Mouse (Mus musculus): ENCODE measurements around the gene Mknk2. TPM values are rescaled to one million over a fixed set of nuclear protein-coding genes. Genes with fewer than 3 reads are reported as not detected.

The Mknk2 gene
- polyA plus RNA-seq, 1 experiment from 2014 or later = 122 TPM

DNA sequence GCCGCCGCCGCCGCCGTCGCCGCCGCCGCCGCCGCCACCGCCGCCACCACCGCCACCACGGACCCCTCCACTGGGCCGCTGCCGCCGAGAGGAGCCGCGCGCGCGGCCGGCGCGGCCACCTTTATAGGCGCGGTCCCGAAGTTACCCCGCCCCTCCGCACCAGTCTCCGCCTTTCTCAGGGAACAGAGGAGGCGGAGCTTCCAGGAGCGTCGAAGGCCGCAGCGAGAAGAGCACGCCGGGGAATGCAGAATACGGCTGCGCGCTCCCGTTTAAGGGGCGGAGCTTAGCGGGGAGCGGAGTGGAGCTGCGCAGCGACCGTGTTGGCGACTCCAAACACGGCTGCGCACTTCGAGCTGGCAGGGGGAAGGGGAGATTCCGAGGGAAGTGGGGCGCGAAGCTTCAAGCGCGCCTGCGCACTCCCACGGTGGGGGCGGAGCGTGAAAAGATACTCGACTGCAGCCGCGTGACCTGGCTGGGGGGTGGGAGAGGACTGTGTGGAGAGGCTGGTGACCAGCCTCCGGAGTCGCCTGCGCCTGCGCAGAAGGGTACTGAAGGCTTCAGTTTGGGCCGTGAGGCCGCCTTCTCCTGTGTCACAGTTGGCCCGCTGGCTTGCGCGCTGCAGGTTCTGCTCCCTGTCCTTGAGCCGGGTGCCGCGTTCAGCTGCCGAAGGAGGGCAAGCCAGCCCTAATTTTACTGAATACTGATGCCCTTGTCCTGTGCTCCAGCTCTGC is 1.5 kb downstream of the Mknk2 start:
- WGBS = under 1% methylated on average over 63 of the region's 78 CpGs
- peaks cover 60% of the 10 kb centered on the region for H3K4me1 ChIP-seq (replicated peaks)

DNA sequence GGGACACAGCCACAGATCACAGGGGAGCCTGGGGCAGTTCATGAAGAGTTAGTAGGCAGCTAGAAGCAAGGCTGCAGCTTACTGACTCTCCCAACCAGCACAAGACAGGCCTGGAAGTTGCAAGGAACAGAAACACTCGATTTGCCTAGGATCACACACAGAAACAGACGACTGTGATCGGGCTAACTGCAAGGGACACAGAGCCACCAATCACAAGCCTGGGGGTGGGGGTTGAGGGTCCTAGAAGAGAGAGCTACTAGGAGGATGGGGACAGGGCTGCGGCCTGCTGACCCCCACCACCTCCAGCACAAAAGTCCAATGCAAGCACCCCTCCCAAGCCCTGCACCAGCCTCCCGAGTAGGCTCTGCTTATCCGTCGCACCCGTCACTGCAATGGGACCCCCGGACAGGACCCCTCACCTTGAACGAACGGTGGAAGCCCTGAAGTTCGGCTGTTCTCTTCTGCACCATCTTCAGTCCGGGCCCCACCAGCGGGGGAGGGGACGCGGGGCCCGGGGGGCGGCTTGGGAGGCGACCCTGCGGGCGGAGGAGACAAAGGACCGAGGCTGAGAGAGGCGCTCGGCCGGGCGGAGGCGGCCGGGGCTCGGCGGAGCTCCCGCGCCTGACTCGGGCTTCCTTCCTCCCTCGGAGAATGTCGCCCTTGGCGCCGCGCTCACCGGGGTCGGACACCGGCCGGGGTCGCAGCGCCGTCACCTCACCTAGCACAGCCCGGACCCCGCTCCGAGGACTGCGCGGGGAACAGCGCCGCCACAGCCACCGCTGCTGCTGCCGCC is 2.3 kb downstream of the Mknk2 start:
- H3K27me3 ChIP-seq = no peaks in the 10 kb centered on the region
- H3K27ac ChIP-seq = peak overlapping the region; percentile 86
- H3K4me2 ChIP-seq = peak overlapping the region; percentile 87
- peaks cover 60% of the 10 kb centered on the region for H3K4me1 ChIP-seq (replicated peaks)
- peak overlapping the region; percentile 98 for H3K4me3 ChIP-seq (replicated peaks)
- H3K9ac ChIP-seq (replicated peaks) = peak overlapping the region; percentile 97
- WGBS = 1% methylated on average over 33 of the region's 54 CpGs
- H3K36me3 ChIP-seq = peaks cover 36% of the 10 kb centered on the region
- no peaks in the 10 kb centered on the region for H3K9me3 ChIP-seq
- ATAC-seq (ENCODE audit: insufficient number of reproducible peaks, insufficient read depth, low FRiP score, low TSS enrichment, low read depth) = peak; percentile 16

More for the DNA sequence above, 1.5 kb downstream of the Mknk2 start:
- Histone ChIP-seq H3K9ac (replicated peaks) (peak overlapping the region; percentile 97), H3K4me2 (peak overlapping the region; percentile 87), H3K27me3 (no peaks in the 10 kb centered on the region), H3K4me3 (replicated peaks) (peak overlapping the region; percentile 98), H3K36me3 (peaks cover 28% of the 10 kb centered on the region), H3K27ac (peak overlapping the region; percentile 98), H3K9me3 (no peaks in the 10 kb centered on the region)
- ATAC-seq (ENCODE audit: insufficient number of reproducible peaks, insufficient read depth, low FRiP score, low TSS enrichment, low read depth) = peak; percentile 92

DNA sequence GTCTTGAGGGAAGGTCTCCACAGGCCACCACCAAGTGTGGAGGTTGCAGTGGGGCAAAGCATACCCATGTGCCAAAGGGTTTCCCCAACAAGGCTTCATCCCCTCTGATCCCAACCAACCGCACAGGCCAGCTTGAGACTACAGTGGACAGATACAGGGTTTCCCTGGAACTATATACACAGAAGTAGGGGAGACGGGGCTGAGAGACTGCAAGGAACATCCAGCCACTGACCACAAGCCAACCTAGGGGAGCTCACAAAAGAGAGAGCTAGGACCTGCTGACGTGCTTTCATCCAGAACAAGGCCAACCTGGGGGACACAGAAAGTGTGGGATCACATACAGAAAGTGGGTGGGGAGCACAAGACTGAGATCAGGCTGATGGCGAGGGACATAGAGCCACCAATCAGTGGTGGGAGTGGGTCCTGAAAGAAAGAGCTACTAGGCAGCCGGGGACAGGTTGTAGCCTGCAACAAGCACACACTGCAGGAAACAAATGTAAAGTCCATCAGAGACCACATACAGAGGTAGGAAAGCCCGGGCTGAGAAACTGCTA is 3.0 kb downstream of the Mknk2 start:
- Histone ChIP-seq H3K4me3 (replicated peaks) (peak overlapping the region; percentile 98), H3K36me3 (peaks cover 43% of the 10 kb centered on the region), H3K4me2 (peak overlapping the region; percentile 87), H3K9me3 (no peaks in the 10 kb centered on the region), H3K27me3 (no peaks in the 10 kb centered on the region), H3K27ac (peak overlapping the region; percentile 86), H3K9ac (replicated peaks) (peak overlapping the region; percentile 97), H3K4me1 (replicated peaks) (peaks cover 60% of the 10 kb centered on the region)
- no peak for ATAC-seq (ENCODE audit: insufficient number of reproducible peaks, insufficient read depth, low FRiP score, low TSS enrichment, low read depth)
- WGBS = 23% methylated on average over 6 of the region's 6 CpGs

DNA sequence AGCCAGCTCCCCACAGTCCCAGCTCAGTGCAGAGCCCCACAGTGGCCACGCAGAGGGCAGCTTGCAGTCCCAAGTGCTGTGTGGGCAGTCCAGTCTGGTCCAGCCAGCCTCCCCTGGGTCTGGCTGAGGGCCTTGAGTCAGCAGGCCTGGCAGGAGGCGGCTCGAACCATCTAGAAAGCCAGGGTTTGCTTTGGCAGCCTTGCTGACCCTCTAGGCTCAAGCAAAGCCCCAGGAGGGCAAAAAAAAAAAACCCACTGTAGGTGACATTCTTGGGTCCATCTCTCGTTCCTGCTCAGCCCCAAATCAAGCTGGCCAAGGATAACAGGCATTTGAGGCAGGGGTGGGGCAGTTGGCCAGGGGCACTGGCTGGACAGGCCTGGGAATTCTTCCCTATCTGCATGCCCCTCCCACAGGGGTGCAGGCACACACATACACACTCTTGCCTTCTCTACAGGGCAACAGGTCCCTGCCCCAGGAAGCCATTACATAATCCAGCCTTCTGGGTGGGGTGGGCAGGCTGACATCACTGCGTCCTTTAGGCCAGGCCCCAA is 3.7 kb downstream of the Mknk2 start:
- no peaks in the 10 kb centered on the region for H3K9me3 ChIP-seq
- H3K9ac ChIP-seq (replicated peaks) = peak overlapping the region; percentile 97; the same call in 1 of the 2 replicates
- peaks cover 58% of the 10 kb centered on the region for H3K4me1 ChIP-seq (replicated peaks)
- no peak for ATAC-seq (ENCODE audit: insufficient number of reproducible peaks, insufficient read depth, low FRiP score, low TSS enrichment, low read depth)
- H3K4me3 ChIP-seq (replicated peaks) = peak overlapping the region; percentile 98
- no peaks in the 10 kb centered on the region for H3K27me3 ChIP-seq
- 64% methylated on average over 5 of the region's 5 CpGs for WGBS
- H3K27ac ChIP-seq = peak overlapping the region; percentile 18; the same call in 1 of the 2 replicates
- peak overlapping the region; percentile 87 for H3K4me2 ChIP-seq
- H3K36me3 ChIP-seq = peaks cover 50% of the 10 kb centered on the region

DNA sequence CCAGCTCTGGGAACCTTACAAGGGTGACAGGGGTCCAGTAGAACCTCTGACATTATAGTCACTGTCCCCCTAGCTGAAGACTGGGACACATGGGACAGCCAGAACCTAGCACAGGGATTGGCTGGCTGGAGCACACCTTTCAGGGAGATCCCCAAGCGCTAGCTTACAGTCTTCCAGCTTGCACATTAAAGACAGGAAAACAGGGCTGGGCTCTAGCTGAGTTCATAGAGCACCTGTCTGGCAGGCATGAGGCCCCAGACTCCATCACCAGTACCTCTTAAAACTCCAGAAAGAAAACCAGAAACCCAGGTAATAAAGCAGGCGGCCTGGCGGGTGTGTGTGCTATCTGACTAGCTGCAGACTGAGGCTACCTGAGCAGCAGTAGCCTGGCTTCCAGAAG is 4.2 kb downstream of the Mknk2 start:
- Histone ChIP-seq H3K9ac (replicated peaks) (peak overlapping the region; percentile 97; the same call in 1 of the 2 replicates), H3K36me3 (peaks cover 55% of the 10 kb centered on the region), H3K4me3 (replicated peaks) (peak overlapping the region; percentile 98), H3K4me2 (peak overlapping the region; percentile 87), H3K27ac (peak overlapping the region; percentile 18; the same call in 1 of the 2 replicates), H3K4me1 (replicated peaks) (peaks cover 52% of the 10 kb centered on the region), H3K27me3 (no peaks in the 10 kb centered on the region), H3K9me3 (no peaks in the 10 kb centered on the region)
- WGBS = 50% methylated on average over 3 of the region's 3 CpGs
- no peak for ATAC-seq (ENCODE audit: insufficient number of reproducible peaks, insufficient read depth, low FRiP score, low TSS enrichment, low read depth)

DNA sequence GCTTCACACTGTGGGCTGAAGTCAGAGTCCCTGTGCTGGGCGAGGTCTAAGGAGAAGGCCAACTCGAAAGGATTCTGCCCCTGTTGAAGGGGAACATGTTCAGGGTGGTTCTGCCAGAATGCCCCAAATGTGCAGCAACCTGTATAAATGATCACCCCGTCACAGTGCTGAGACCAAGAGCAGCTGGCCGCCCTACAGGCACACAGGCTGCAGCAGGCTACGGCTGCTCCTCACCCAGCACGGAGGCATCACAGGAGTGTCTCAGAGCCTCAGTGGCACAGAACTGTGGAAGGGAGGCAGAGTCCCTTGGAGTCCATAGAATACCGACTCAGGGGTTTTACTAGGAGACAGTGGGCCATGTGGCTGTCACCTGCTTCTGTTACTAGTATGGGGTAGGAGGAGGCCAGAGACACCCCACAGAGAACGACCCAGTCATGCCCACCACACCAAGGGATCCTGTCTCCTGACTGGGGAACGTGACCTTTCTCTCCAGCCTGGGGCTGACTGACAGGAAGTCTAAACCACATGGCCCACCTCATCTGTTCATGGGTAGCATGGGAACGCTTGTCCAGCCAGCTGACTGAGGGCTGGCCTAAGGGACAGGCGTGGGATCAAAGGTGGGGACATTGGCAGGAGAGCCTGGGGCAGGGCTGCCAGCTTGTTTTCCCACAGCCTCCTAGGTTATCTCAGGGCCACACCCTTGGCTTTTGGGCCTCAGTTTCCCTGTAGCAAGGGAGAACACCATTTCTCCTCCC is 5.8 kb downstream of the Mknk2 start:
- no peak overlapping the region; the same call in 1 of the 2 replicates for H3K4me3 ChIP-seq (replicated peaks)

DNA sequence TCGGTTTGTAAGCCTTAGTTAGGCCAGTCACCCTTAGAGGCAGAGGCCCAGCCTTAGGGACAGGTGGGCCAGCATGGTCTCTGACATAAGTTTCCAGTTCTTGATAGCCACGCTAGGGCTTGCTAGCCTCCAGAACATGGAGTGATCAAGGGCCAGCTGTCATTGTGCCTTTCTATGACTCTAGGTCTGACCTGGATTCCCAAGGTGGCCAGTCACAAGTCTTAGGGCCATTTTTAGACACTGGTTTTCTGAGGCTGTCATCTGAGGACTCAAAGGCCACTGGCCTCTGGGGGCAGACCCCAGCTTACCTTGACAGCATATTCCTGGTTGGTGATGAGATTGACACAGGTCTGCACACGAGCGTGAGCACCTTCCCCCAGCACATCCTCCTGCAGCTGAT is 6.7 kb downstream of the Mknk2 start:
- Histone ChIP-seq H3K4me1 (replicated peaks) (peaks cover 31% of the 10 kb centered on the region), H3K27ac (no peak overlapping the region), H3K9me3 (no peaks in the 10 kb centered on the region), H3K4me2 (no peak overlapping the region), H3K4me3 (replicated peaks) (no peak overlapping the region), H3K27me3 (no peaks in the 10 kb centered on the region), H3K36me3 (peaks cover 79% of the 10 kb centered on the region), H3K9ac (replicated peaks) (no peak overlapping the region)
- 92% methylated on average over 4 of the region's 4 CpGs for WGBS
- ATAC-seq (ENCODE audit: insufficient number of reproducible peaks, insufficient read depth, low FRiP score, low TSS enrichment, low read depth) = no peak

More for the DNA sequence above, 5.8 kb downstream of the Mknk2 start:
- WGBS = 74% methylated on average over 11 of the region's 11 CpGs
- no peak overlapping the region for H3K4me2 ChIP-seq
- H3K27me3 ChIP-seq = no peaks in the 10 kb centered on the region
- no peaks in the 10 kb centered on the region for H3K9me3 ChIP-seq
- peaks cover 71% of the 10 kb centered on the region for H3K36me3 ChIP-seq
- ATAC-seq (ENCODE audit: insufficient number of reproducible peaks, insufficient read depth, low FRiP score, low TSS enrichment, low read depth) = no peak
- H3K27ac ChIP-seq = no peak overlapping the region
- 0 out of 2 replicates have a peak overlapping the region, but pooled peaks have one; percentile 12 for H3K9ac ChIP-seq (replicated peaks)
- peaks cover 36% of the 10 kb centered on the region for H3K4me1 ChIP-seq (replicated peaks)

DNA sequence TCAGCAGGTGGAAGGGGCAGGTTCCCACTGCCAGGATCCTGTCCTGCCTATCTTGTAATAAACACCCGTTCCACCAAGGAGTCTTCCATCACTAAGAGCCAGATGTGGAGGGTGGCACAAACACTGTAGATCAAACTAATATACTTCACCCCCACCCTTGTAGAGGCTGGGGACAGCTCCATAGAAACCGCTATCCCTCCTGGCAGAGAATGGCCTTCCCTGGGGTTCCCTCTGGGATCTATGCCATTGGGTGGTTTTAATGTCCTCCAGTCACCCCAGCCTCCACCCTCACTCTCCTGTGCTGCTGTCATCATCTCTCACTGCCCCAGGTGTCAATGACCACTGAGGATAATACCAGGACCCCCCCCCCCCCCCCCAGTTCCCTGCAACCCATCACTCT is 7.4 kb downstream of the Mknk2 start:
- Histone ChIP-seq H3K27me3 (no peaks in the 10 kb centered on the region), H3K9ac (replicated peaks) (no peak overlapping the region), H3K9me3 (no peaks in the 10 kb centered on the region), H3K27ac (no peak overlapping the region), H3K4me3 (replicated peaks) (no peak overlapping the region), H3K36me3 (peaks cover 87% of the 10 kb centered on the region), H3K4me2 (no peak overlapping the region), H3K4me1 (replicated peaks) (peaks cover 36% of the 10 kb centered on the region)
- 92% methylated on average over 2 of the region's 2 CpGs for WGBS
- ATAC-seq (ENCODE audit: insufficient number of reproducible peaks, insufficient read depth, low FRiP score, low TSS enrichment, low read depth) = no peak

DNA sequence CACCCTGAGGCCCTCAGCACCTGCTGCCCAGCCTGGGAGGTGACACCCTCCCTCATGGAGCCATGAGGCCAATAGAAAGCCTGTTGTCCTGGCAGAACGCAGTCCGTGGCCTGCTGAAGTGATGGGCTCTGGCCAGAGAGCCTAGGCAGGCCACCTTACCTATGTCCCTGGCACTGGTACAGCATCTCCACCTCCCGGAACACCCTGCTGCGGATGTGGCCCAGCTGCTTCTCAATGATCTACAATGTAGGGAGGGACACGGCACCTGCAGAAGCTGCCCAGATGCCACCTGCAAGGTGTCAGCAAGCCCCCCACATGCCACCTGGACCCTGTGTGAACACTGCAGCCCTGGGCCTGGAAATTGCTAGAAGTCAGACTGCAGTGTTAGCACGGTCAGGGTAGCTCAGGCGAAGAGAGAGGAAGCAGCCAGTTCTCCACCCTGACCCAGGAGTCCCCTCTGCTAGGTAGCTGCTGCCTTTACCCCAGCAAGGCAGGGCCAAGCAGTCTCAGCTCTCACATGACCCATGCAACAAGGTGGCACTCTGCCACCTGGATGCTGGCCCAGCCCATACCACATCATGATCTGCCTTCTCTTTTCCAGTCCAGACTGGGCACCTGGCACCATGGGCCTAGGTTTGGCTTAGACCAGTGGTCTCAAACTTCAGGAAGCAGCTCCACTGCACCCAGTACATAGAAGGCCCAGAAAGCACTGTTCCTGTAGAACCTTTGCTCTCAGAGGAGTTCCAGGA is 8.0 kb downstream of the Mknk2 start:
- Histone ChIP-seq H3K9ac (replicated peaks) (no peak overlapping the region), H3K27me3 (no peaks in the 10 kb centered on the region), H3K4me2 (no peak overlapping the region), H3K9me3 (no peaks in the 10 kb centered on the region), H3K4me3 (replicated peaks) (no peak overlapping the region), H3K4me1 (replicated peaks) (peaks cover 40% of the 10 kb centered on the region), H3K36me3 (peaks cover 89% of the 10 kb centered on the region), H3K27ac (no peak overlapping the region)
- 93% methylated on average over 7 of the region's 7 CpGs for whole genome bisulfite sequencing
- ATAC-seq (ENCODE audit: insufficient number of reproducible peaks, insufficient read depth, low FRiP score, low TSS enrichment, low read depth) = no peak

DNA sequence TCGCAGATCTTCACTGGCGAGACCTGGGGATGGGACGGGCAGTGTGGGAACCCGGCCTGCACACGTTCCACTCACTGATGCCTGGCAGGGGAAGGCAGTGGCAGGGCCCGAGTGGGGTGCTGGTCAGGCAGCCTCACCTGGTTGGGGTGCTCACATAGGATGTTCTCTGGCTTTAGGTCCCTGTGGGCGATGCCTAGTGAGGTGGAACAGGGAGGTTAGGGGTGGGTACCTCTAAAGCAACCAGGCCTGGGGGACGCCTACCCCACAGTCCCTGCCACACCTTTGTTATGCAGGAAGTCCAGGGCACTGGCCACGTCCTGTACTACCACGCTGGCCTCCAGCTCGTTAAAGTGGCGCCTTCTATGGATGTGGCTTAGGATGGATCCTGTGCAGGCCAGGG is 8.9 kb downstream of the Mknk2 start:
- no peak overlapping the region for H3K27ac ChIP-seq
- H3K9me3 ChIP-seq = no peaks in the 10 kb centered on the region
- no peak for ATAC-seq (ENCODE audit: insufficient number of reproducible peaks, insufficient read depth, low FRiP score, low TSS enrichment, low read depth)
- no peak overlapping the region for H3K9ac ChIP-seq (replicated peaks)
- H3K36me3 ChIP-seq = peaks cover 87% of the 10 kb centered on the region
- no peaks in the 10 kb centered on the region for H3K27me3 ChIP-seq
- 91% methylated on average over 12 of the region's 12 CpGs for WGBS
- H3K4me2 ChIP-seq = no peak overlapping the region
- H3K4me3 ChIP-seq (replicated peaks) = no peak overlapping the region
- peaks cover 39% of the 10 kb centered on the region for H3K4me1 ChIP-seq (replicated peaks)
